Mouse (Mus musculus) lung, postnatal 36 days (tissue): ENCODE data around the gene Aip.

Experiments
- DNase-seq: peaks from one replicate; pipeline ENCODE4 v3.0.0; 2022; ENCODE audit warnings: mixed read lengths

The Aip gene

GRCm38 (mm10) chr19:4125741-4126696 lies at the start of gene Aip:
TSS of gene Aip (minus strand) at chr19:4125858.
- peak; percentile 99 for DNase-seq

- DNase-seq, result no peak
Observed at GRCm38 (mm10) chr19:4172925-4173324, 47.3 kb upstream of the Aip start.

GRCm38 (mm10) chr19:4171393-4172290 lies 46.0 kb upstream of the Aip start:
- DNase-seq, result peak; percentile 41

GRCm38 (mm10) chr19:4170723-4171392 lies 45.2 kb upstream of the Aip start:
- DNase-seq, result no peak

GRCm38 (mm10) chr19:4169810-4170209 lies 44.2 kb upstream of the Aip start:
- DNase-seq, result no peak

- DNase-seq, result peak; percentile 99
Observed at GRCm38 (mm10) chr19:4169378-4169784, 43.7 kb upstream of the Aip start.

- DNase-seq, result no peak
Observed at GRCm38 (mm10) chr19:4166678-4167476, 41.2 kb upstream of the Aip start.

- DNase-seq, result no peak
Observed at GRCm38 (mm10) chr19:4164721-4165120, 39.1 kb upstream of the Aip start.

GRCm38 (mm10) chr19:4164100-4164499 lies 38.4 kb upstream of the Aip start:
- DNase-seq, result no peak

GRCm38 (mm10) chr19:4163543-4163887 lies 37.9 kb upstream of the Aip start:
- DNase-seq, result no peak

GRCm38 (mm10) chr19:4162646-4163542 lies 37.2 kb upstream of the Aip start, which contains the start of gene Rps6kb2:
TSS of gene Rps6kb2 (minus strand) at chr19:4163354.
- DNase-seq, result peak; percentile 99

GRCm38 (mm10) chr19:4159049-4159448 lies 33.4 kb upstream of the Aip start:
- DNase-seq, result no peak

GRCm38 (mm10) chr19:4156771-4157170 lies 31.1 kb upstream of the Aip start:
- DNase-seq, result no peak

- no peak for DNase-seq
Observed at GRCm38 (mm10) chr19:4156073-4156579, 30.5 kb upstream of the Aip start.

GRCm38 (mm10) chr19:4155223-4156072 lies 29.8 kb upstream of the Aip start:
- DNase-seq, result no peak

- peak; percentile 51 for DNase-seq
Observed at GRCm38 (mm10) chr19:4154437-4155222, 29.0 kb upstream of the Aip start.

- DNase-seq, result no peak
Observed at GRCm38 (mm10) chr19:4153232-4153654, 27.6 kb upstream of the Aip start, which contains the start of gene Ptprcap. TSS of gene Ptprcap (plus strand) at chr19:4153604.

GRCm38 (mm10) chr19:4152445-4153231 lies 27.0 kb upstream of the Aip start:
- no peak for DNase-seq
